Mouse (Mus musculus) intestine, embryonic 16.5 days (tissue): ENCODE results near the gene Ifnlr1. TPM values are rescaled to one million over a fixed set of nuclear protein-coding genes. Genes with fewer than 3 reads are reported as not detected.

ENCODE experiments used
- ATAC-seq: fragments of 200-750 bp; cut with Nextera tagmentation; 2 replicates; pipeline ENCODE4 v1.8.0; 2017; ENCODE audit warnings: moderate TSS enrichment, moderate library complexity
- H3K27ac ChIP-seq: fragments of 300-500 bp; sonication (generic); 2 replicates; pipeline ENCODE4 v1.5.1; 2014; ENCODE audit warnings: mild to moderate bottlenecking, low read length
- H3K27me3 ChIP-seq: fragments of 300-500 bp; sonication (generic); replicated peaks from 2 replicates; pipeline ENCODE4 v1.6.1; 2014; ENCODE audit warnings: low read length, control low read depth, mixed read lengths; ENCODE audit not compliant: control insufficient read depth, insufficient read depth
- H3K36me3 ChIP-seq: fragments of 300-500 bp; sonication (generic); 2 replicates; pipeline ENCODE4 v1.6.1; 2014; ENCODE audit warnings: low read length, control low read depth; ENCODE audit not compliant: control insufficient read depth, insufficient read depth
- H3K4me1 ChIP-seq: fragments of 300-500 bp; sonication (generic); 2 replicates; pipeline ENCODE4 v1.6.1; 2014; ENCODE audit warnings: low read length, control low read depth, mixed read lengths; ENCODE audit not compliant: control insufficient read depth, insufficient read depth
- H3K4me2 ChIP-seq: fragments of 300-500 bp; sonication (generic); 2 replicates; pipeline ENCODE4 v1.6.1; 2014; ENCODE audit warnings: low read depth, low read length, control low read depth
- H3K4me3 ChIP-seq: fragments of 300-500 bp; sonication (generic); 2 replicates; pipeline ENCODE4 v1.5.1; 2014; ENCODE audit warnings: mild to moderate bottlenecking, low read length
- H3K9ac ChIP-seq: fragments of 300-500 bp; sonication (generic); 2 replicates; pipeline ENCODE4 v1.6.1; 2014; ENCODE audit warnings: low read depth, low read length
- H3K9me3 ChIP-seq: fragments of 300-500 bp; sonication (generic); 2 replicates; pipeline ENCODE4 v1.6.1; 2016; ENCODE audit warnings: low read length, control low read depth; ENCODE audit not compliant: control insufficient read depth
- WGBS: fragments of 180-500 bp; shearing (Covaris S2); extraction: QIAGEN DNeasy Blood & Tissue Kit; methylation state at CpG from one replicate; pipeline ENCODE4 v1.1.7; 2014; 5-methylcytosine and 5-hydroxymethylcytosine counted together
- polyA plus RNA-seq: library from polyadenylated mRNA; unstranded; fragments of >200 nt; fragmentation: Nextera tagmentation; extraction: Ambion mirVana; gene quantifications from 2 replicates; pipeline ENCODE4 v1.2.1, GENCODE M21; 2015

Ifnlr1 gene
- polyA plus RNA-seq, 1 experiment from 2014 or later: 4.3 TPM

- Histone ChIP-seq H3K4me3 (no peak overlapping the region), H3K9me3 (no peaks in the 10 kb centered on the region), H3K27ac (no peak overlapping the region), H3K4me1 (peaks cover 3% of the 10 kb centered on the region; the same call in 1 of the 2 replicates), H3K36me3 (no peaks in the 10 kb centered on the region), H3K27me3 (no peaks in the 10 kb centered on the region; the same call in 1 of the 2 replicates), H3K9ac (no peak overlapping the region), H3K4me2 (no peak overlapping the region)
- 76% methylated on average over 5 of the region's 5 CpGs for WGBS
- no peak for ATAC-seq
These were observed 4.3 kb upstream of the Ifnlr1 start for GRCm38 (mm10) chr4:135681789-135682188.

GRCm38 (mm10) chr4:135683553-135683952 is 2.5 kb upstream of the Ifnlr1 start:
- Histone ChIP-seq H3K9ac (no peak overlapping the region), H3K9me3 (no peaks in the 10 kb centered on the region), H3K27ac (no peak overlapping the region), H3K36me3 (no peaks in the 10 kb centered on the region), H3K4me1 (peaks cover 3% of the 10 kb centered on the region; the same call in 1 of the 2 replicates), H3K4me3 (no peak overlapping the region), H3K4me2 (no peak overlapping the region), H3K27me3 (peaks cover 2% of the 10 kb centered on the region; the same call in 1 of the 2 replicates)
- no peak for ATAC-seq
- 18% methylated on average over 4 of the region's 4 CpGs for WGBS

DNA sequence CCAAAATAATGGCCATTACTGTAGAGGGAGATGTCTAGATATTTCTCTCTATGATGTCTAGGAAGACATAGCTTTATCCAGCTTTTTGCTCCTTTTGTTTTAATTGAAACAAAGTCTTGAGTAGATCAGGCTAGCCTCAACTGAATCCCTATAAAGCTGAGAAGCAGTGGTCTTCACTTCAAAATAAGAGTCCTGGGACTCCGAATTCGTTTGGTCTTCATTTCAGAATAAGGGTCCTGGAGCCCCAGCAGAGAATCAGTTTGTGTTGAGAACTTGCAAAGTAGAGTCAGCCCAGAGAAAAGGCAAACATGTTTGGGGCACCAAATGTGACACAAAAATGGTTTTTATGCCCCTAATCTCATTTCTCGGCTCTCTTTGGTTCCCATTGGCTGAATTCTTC is 1.4 kb upstream of the Ifnlr1 start:
- Histone ChIP-seq H3K36me3 (no peaks in the 10 kb centered on the region), H3K27me3 (peaks cover 3% of the 10 kb centered on the region; the same call in 1 of the 2 replicates), H3K4me3 (no peak overlapping the region), H3K9me3 (no peaks in the 10 kb centered on the region), H3K27ac (no peak overlapping the region), H3K4me1 (peaks cover 3% of the 10 kb centered on the region; the same call in 1 of the 2 replicates), H3K9ac (no peak overlapping the region), H3K4me2 (no peak overlapping the region)
- no peak for ATAC-seq
- 33% methylated on average over 3 of the region's 3 CpGs for WGBS

DNA sequence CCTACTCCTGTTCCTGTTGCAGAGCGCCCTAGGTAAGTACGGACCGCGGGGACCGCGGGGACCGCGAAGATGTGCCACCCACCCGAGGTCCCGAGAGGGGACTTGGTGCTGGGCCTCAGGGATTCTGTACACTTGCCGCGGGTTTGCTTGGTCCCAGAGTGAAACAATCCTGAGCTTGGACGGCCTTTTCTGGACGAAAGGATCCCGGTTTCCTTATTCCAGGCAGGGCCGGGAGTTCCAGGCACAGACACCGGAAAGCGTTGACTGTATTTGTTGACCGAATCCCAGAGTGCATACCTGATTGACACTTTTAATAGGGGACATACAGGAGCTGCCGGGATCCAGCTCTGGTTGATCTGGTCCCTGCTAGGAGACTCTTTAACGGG is 474 bp downstream of the Ifnlr1 start:
- WGBS: 1% methylated on average over 21 of the region's 21 CpGs
- peak; percentile 43 for ATAC-seq

GRCm38 (mm10) chr4:135689797-135690196 is 3.7 kb downstream of the Ifnlr1 start:
- ATAC-seq: no peak
- WGBS: 89% methylated on average over 7 of the region's 7 CpGs
- H3K4me2 ChIP-seq: no peak overlapping the region

More for the DNA sequence above, 474 bp downstream of the Ifnlr1 start:
- Histone ChIP-seq H3K4me3 (peak overlapping the region; percentile 55), H3K4me2 (peak overlapping the region; percentile 67), H3K27me3 (peaks cover 3% of the 10 kb centered on the region; the same call in 1 of the 2 replicates), H3K9ac (peak overlapping the region; percentile 79), H3K9me3 (no peaks in the 10 kb centered on the region), H3K4me1 (peaks cover 3% of the 10 kb centered on the region; the same call in 1 of the 2 replicates), H3K36me3 (no peaks in the 10 kb centered on the region), H3K27ac (peak overlapping the region; percentile 85)

DNA sequence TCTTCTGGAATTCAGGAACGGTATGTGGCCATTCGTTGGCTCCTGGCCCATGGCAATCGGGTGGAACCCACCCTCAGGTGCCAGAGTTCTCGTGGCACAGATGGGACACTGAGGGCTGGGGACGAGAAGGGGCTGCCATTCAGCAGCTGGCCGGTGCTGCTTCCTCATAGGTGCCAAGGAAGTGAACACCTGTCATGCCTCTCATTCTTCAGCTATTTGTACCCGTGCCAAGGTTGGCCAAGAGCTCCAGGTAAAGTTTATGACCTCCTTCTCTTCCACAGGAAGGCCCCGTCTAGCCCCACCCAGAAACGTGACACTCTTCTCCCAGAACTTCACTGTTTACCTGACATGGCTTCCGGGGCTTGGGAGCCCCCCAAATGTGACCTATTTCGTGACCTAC is 4.2 kb downstream of the Ifnlr1 start:
- no peak overlapping the region for H3K9ac ChIP-seq
- no peak overlapping the region for H3K4me2 ChIP-seq
- no peak for ATAC-seq
- H3K27me3 ChIP-seq: peaks cover 3% of the 10 kb centered on the region; the same call in 1 of the 2 replicates
- H3K4me3 ChIP-seq: no peak overlapping the region
- no peaks in the 10 kb centered on the region for H3K36me3 ChIP-seq
- H3K4me1 ChIP-seq: peaks cover 3% of the 10 kb centered on the region; the same call in 1 of the 2 replicates
- WGBS: 74% methylated on average over 11 of the region's 11 CpGs
- no peak overlapping the region for H3K27ac ChIP-seq
- H3K9me3 ChIP-seq: no peaks in the 10 kb centered on the region

More at GRCm38 (mm10) chr4:135689797-135690196, 3.7 kb downstream of the Ifnlr1 start:
- no peak overlapping the region for H3K27ac ChIP-seq
- peaks cover 3% of the 10 kb centered on the region; the same call in 1 of the 2 replicates for H3K27me3 ChIP-seq
- no peaks in the 10 kb centered on the region for H3K36me3 ChIP-seq
- no peak overlapping the region for H3K9ac ChIP-seq
- no peaks in the 10 kb centered on the region for H3K9me3 ChIP-seq
- peaks cover 3% of the 10 kb centered on the region; the same call in 1 of the 2 replicates for H3K4me1 ChIP-seq
- H3K4me3 ChIP-seq: no peak overlapping the region

DNA sequence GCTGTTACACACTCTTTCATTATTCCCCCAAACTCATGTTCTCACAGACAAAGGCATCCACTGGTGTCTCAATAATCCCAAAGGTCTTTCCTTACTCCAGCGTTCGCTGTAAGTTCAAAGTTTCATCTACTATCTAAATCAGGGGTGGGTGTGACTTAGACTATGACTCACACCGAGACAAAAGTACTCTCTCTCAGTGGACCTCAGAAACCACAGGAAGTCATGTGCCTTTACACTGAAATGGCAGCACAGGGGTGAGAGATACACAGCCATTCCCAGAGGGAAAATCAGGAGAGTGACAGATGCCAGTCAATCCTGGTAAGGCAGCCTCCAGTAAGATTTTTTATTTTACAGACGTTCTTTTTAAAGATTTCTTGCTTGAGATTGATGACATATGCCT is 6.8 kb downstream of the Ifnlr1 start:
- no peak overlapping the region for H3K4me2 ChIP-seq
- H3K4me1 ChIP-seq: no peaks in the 10 kb centered on the region; the same call in 1 of the 2 replicates
- 65% methylated on average over 4 of the region's 4 CpGs for WGBS
- no peaks in the 10 kb centered on the region for H3K36me3 ChIP-seq
- 0 out of 2 replicates have a peak, but pooled peaks cover 3% of the 10 kb centered on the region for H3K9me3 ChIP-seq
- peak overlapping the region; percentile 57; the same call in 1 of the 2 replicates for H3K27ac ChIP-seq
- no peak overlapping the region for H3K4me3 ChIP-seq
- peaks cover 3% of the 10 kb centered on the region; the same call in 1 of the 2 replicates for H3K27me3 ChIP-seq
- peak; percentile 92 for ATAC-seq
- H3K9ac ChIP-seq: no peak overlapping the region

- 80% methylated on average over 7 of the region's 7 CpGs for WGBS
- Histone ChIP-seq H3K4me2 (no peak overlapping the region), H3K27ac (no peak overlapping the region), H3K4me1 (no peaks in the 10 kb centered on the region; the same call in 1 of the 2 replicates), H3K4me3 (no peak overlapping the region), H3K36me3 (0 out of 2 replicates have a peak, but pooled peaks cover 6% of the 10 kb centered on the region), H3K9me3 (0 out of 2 replicates have a peak, but pooled peaks cover 4% of the 10 kb centered on the region), H3K27me3 (no peaks in the 10 kb centered on the region), H3K9ac (no peak overlapping the region)
- ATAC-seq: no peak
These were observed 12.4 kb downstream of the Ifnlr1 start for GRCm38 (mm10) chr4:135698498-135698897.

- no peak overlapping the region for H3K9ac ChIP-seq
- no peaks in the 10 kb centered on the region for H3K9me3 ChIP-seq
- no peaks in the 10 kb centered on the region for H3K27me3 ChIP-seq
- no peak for ATAC-seq
- H3K4me3 ChIP-seq: no peak overlapping the region
- 58% methylated on average over 13 of the region's 13 CpGs for WGBS
- no peak overlapping the region for H3K27ac ChIP-seq
- no peak overlapping the region for H3K4me2 ChIP-seq
- 0 out of 2 replicates have a peak, but pooled peaks cover 6% of the 10 kb centered on the region for H3K36me3 ChIP-seq
- H3K4me1 ChIP-seq: no peaks in the 10 kb centered on the region; the same call in 1 of the 2 replicates
These were observed 17.4 kb downstream of the Ifnlr1 start for GRCm38 (mm10) chr4:135703497-135703896.
